Mouse (Mus musculus): Measurements from ENCODE around the gene Dcdc2b.

- TF ChIP-seq USF1 (IDR thresholded peaks at IDR 0.05; ENCODE audit: low read depth) (no peak), CTCF (IDR thresholded peaks at IDR 0.05; ENCODE audit: control insufficient read depth, insufficient read depth, insufficient read length) (no peak), MYOG (IDR thresholded peaks at IDR 0.05; ENCODE audit: control insufficient read depth, extremely low read depth, insufficient read length) (no peak)
Observed at GRCm38 (mm10) chr4:129633852-129634251, 19.8 kb upstream of the Dcdc2b start.

All from C2C12 (cell line).